Comparison of ENCODE assay signal across 12 mouse cellular contexts in the genomic region with DNA sequence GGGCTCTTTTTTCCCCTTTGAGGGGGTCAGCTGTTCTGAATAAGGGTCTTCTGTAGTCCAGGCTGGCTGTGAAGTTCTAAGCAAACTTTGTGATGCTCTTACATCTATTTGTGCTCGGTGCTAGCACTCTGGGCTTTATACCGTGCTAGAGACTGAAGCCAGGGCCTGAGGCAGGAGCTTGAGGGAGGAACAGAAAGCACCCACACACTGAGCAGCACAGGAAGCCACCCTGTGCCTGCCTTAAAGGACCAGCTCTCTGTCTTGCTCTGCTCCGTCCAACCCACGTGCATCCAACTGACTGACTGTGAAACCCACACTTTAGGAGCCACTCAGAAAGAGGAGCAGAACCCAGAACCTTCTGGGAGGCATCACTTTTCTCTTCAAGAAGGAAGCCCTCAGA. TPM values are rescaled to one million over a fixed set of nuclear protein-coding genes. Genes with fewer than 3 reads are reported as not detected.
A peak's percentile ranks its signal among the peaks of the same experiment; 100 is the strongest.
DNase-seq lines count a peak whose midpoint lies in the region; TF ChIP-seq lines count a peak whose summit lies in the region.
"Had no signal": no experiment of that assay in that cellular context is flagged by ENCODE, and none has a peak within 500 bp of the region (broad histone marks: within the 10 kb centered on the region; RNA-seq: fewer than 3 reads in every experiment).

No protein-coding gene starts in this region.

- 50% methylated on average over 4 of the region's 4 CpGs for WGBS in thymus, adult 2 months
- WGBS in midbrain, embryonic 10.5 days, result 78% methylated on average over 4 of the region's 4 CpGs

- H3K36me3 ChIP-seq in thymus, adult 2 months (ENCODE audit: control insufficient read depth, insufficient read depth, low read length), result no peaks in the 10 kb centered on the region
- 0 out of 2 replicates have a peak, but pooled peaks cover under 1% of the 10 kb centered on the region for H3K36me3 ChIP-seq in midbrain, embryonic 10.5 days
- H3K36me3 ChIP-seq: embryonic facial prominence, embryonic 15.5 days; lung, embryonic 15.5 days had no signal

- no peaks in the 10 kb centered on the region for H3K9me3 ChIP-seq in midbrain, embryonic 10.5 days (replicated peaks)
- H3K9me3 ChIP-seq: embryonic facial prominence, embryonic 15.5 days; lung, embryonic 15.5 days had no signal

- H3K27me3 ChIP-seq in thymus, adult 2 months (ENCODE audit: control insufficient read depth, insufficient read depth, low read length), result no peaks in the 10 kb centered on the region
- H3K27me3 ChIP-seq in midbrain, embryonic 10.5 days (ENCODE audit: low read depth, poor library complexity, severe bottlenecking), result no peaks in the 10 kb centered on the region
- H3K27me3 ChIP-seq: embryonic facial prominence, embryonic 15.5 days; lung, embryonic 15.5 days had no signal

- H3K4me1 ChIP-seq in thymus, adult 2 months (replicated peaks; ENCODE audit: control insufficient read depth, insufficient read depth, low read length), result no peaks in the 10 kb centered on the region; the same call in 1 of the 2 replicates
- peaks cover 10% of the 10 kb centered on the region for H3K4me1 ChIP-seq in midbrain, embryonic 10.5 days
- H3K4me1 ChIP-seq: embryonic facial prominence, embryonic 15.5 days had no signal

- intact Hi-C loops in gastrocnemius, adult 2 months (cut with DNase I), result loop anchor here (5.0 to 10.0 kb wide), 5 partner anchors 47 to 447 kb away; no protein-coding TSS in a partner anchor
- intact Hi-C loops in gastrocnemius, postnatal 14 days (cut with DNase I; ENCODE audit: low total_unique reads), result loop anchor here (5.0 to 10.0 kb wide), 2 partner anchors 47 to 125 kb away; no protein-coding TSS in a partner anchor
- intact Hi-C loops in left cerebral cortex, postnatal 10 days (cut with DNase I), result loop anchor here (10.0 kb wide), 2 partner anchors 305 to 575 kb away; no protein-coding TSS in a partner anchor

- H3K4me3 ChIP-seq in gastrocnemius, adult 2 months, result no peak overlapping the region
- no peak overlapping the region for H3K4me3 ChIP-seq in thymus, adult 2 months (ENCODE audit: control insufficient read depth, insufficient read depth, low read length)
- no peak overlapping the region for H3K4me3 ChIP-seq in midbrain, embryonic 10.5 days
- H3K4me3 ChIP-seq: embryonic facial prominence, embryonic 15.5 days; lung, embryonic 15.5 days had no signal

- DNase-seq in gastrocnemius, adult 2 months, result no peak
- no peak for DNase-seq in gastrocnemius, postnatal 14 days
- DNase-seq in thymus, postnatal 25 days, result peak; percentile 11
- no peak for DNase-seq in thymus, adult 2 months
- no peak for DNase-seq in midbrain, embryonic 10.5 days (ENCODE audit: low spot score)
- no peak for DNase-seq in yolk sac, embryonic 10.5 days (ENCODE audit: low spot score)
- no peak for DNase-seq in embryo, embryonic 11 days
- DNase-seq in left cerebral cortex, postnatal 10 days (ENCODE audit: extremely low spot score in 1 of 2, low spot score in 2 of 2), result no peak
- DNase-seq: right cerebral cortex, postnatal 14 days had no signal

- TF ChIP-seq POLR2A in thymus, adult 2 months (IDR thresholded peaks at IDR 0.05; ENCODE audit: control insufficient read depth, extremely low read depth, insufficient read depth, low read length, poor library complexity), result no peak

- peak overlapping the region; percentile 72 for H3K27ac ChIP-seq in gastrocnemius, adult 2 months
- no peak overlapping the region for H3K27ac ChIP-seq in thymus, adult 2 months (ENCODE audit: control insufficient read depth, insufficient read depth, low read length)
- H3K27ac ChIP-seq in midbrain, embryonic 10.5 days (replicated peaks), result peak overlapping the region; percentile 83
- H3K27ac ChIP-seq: embryonic facial prominence, embryonic 15.5 days; kidney, postnatal 0 days; lung, embryonic 15.5 days had no signal

- no peak for TF ChIP-seq CTCF in gastrocnemius, adult 2 months (IDR thresholded peaks at IDR 0.05)
- TF ChIP-seq CTCF in thymus, adult 2 months (IDR thresholded peaks at IDR 0.05; ENCODE audit: borderline replicate concordance, control insufficient read depth, extremely low read depth, insufficient read depth, low read length, poor library complexity), result no peak

RNA-seq across cellular contexts. Expression of gene Bdh2, which starts 0.9 kb away (rescaled TPM):
- total RNA-seq in gastrocnemius, adult 2 months (2021), result 1 to 10 TPM; 2.4 to 2.9 TPM
- 1 to 10 TPM; 4.4 to 4.7 TPM for total RNA-seq in gastrocnemius, postnatal 14 days (2021)
- polyA plus RNA-seq in thymus, adult 2 months (2012; rRNA removed), result 0.37 and 0.40 TPM in 2 replicates
- 6.1 and 8.1 TPM in 2 replicates for polyA plus RNA-seq in midbrain, embryonic 10.5 days (2016; fragmentation: Nextera tagmentation; extraction: Ambion mirVana)
- total RNA-seq in left cerebral cortex, postnatal 10 days (2021), result 1 to 10 TPM; 1.7 to 1.9 TPM

RNA-seq across cellular contexts. Expression of gene Slc9b2, which starts 27.3 kb away (rescaled TPM):
- total RNA-seq in gastrocnemius, adult 2 months (2021), result under 1 TPM in 1 of 2 experiments, not detected in 1; 0.42 TPM
- total RNA-seq in gastrocnemius, postnatal 14 days (2021), result under 1 TPM; 0.29 to 0.33 TPM
- 0.71 and 0.73 TPM in 2 replicates for polyA plus RNA-seq in thymus, adult 2 months (2012; rRNA removed)
- polyA plus RNA-seq in midbrain, embryonic 10.5 days (2016; fragmentation: Nextera tagmentation; extraction: Ambion mirVana), result 1.2 and 2.8 TPM in 2 replicates
- total RNA-seq in left cerebral cortex, postnatal 10 days (2021), result 1 to 10 TPM; 4.4 to 4.6 TPM
